Mouse (Mus musculus) left cerebral cortex, postnatal 10 days (tissue): ENCODE data around the gene Gm49358. TPM values are rescaled to one million over a fixed set of nuclear protein-coding genes. Genes with fewer than 3 reads are reported as not detected.

Experiments
- DNase-seq, 2 experiments: peaks; one replicate each; pipeline ENCODE4 v3.0.0; 2021 to 2022; ENCODE audit warnings: low spot score in 2 of 2, mixed read lengths in 1 of 2; ENCODE audit errors: extremely low spot score in 1 of 2
- intact Hi-C: fragments of 180-260 bp; cut with DNase I; formaldehyde crosslinking; loops from one replicate; pipeline ENCODE4 v1.15.1; 2025
- total RNA-seq, 2 experiments: library from RNA; stranded (reverse); gene quantifications; 2 replicates each; pipeline ENCODE4 v1.2.3; 2021

Gm49358 gene
- total RNA-seq, 2 experiments from 2014 or later = 20.2 to 24.7 TPM

- intact Hi-C loops = no loop called here
- DNase-seq = no peak
Observed at GRCm38 (mm10) chr10:86794794-86795535, 31.2 kb downstream of the Gm49358 start.

- intact Hi-C loops = no loop called here
- no peak for DNase-seq
Observed at GRCm38 (mm10) chr10:86796073-86796741, 32.4 kb downstream of the Gm49358 start.

GRCm38 (mm10) chr10:86807362-86807761 is 43.6 kb downstream of the Gm49358 start:
- no peak for DNase-seq
- intact Hi-C loops = no loop called here

GRCm38 (mm10) chr10:86808013-86808758 is 44.4 kb downstream of the Gm49358 start:
- DNase-seq = no peak
- intact Hi-C loops = no loop called here

- no peak for DNase-seq
- intact Hi-C loops = no loop called here
Observed at GRCm38 (mm10) chr10:86810000-86810399, 46.2 kb downstream of the Gm49358 start.

- DNase-seq = no peak
- intact Hi-C loops = no loop called here
Observed at GRCm38 (mm10) chr10:86810612-86811011, 46.8 kb downstream of the Gm49358 start.

GRCm38 (mm10) chr10:86814292-86815131 is 50.7 kb downstream of the Gm49358 start:
- intact Hi-C loops = loop anchor here (5.0 kb wide), 1 partner anchor 32 kb away; no protein-coding TSS in a partner anchor

GRCm38 (mm10) chr10:86815133-86815532 is 51.4 kb downstream of the Gm49358 start:
- intact Hi-C loops = loop anchor here (5.0 kb wide), 1 partner anchor 33 kb away; no protein-coding TSS in a partner anchor
- no peak for DNase-seq

More at GRCm38 (mm10) chr10:86814292-86815131, 50.7 kb downstream of the Gm49358 start:
- no peak for DNase-seq

- intact Hi-C loops = loop anchor here (5.0 kb wide), 1 partner anchor 37 kb away; no protein-coding TSS in a partner anchor
- DNase-seq = no peak
Observed at GRCm38 (mm10) chr10:86819649-86820165, 55.9 kb downstream of the Gm49358 start.

GRCm38 (mm10) chr10:86821014-86821413 is 57.2 kb downstream of the Gm49358 start:
- DNase-seq = no peak
- intact Hi-C loops = no loop called here

- intact Hi-C loops = no loop called here
- DNase-seq = no peak
Observed at GRCm38 (mm10) chr10:86824093-86824492, 60.3 kb downstream of the Gm49358 start.

GRCm38 (mm10) chr10:86824871-86825270 is 61.1 kb downstream of the Gm49358 start:
- DNase-seq = no peak
- intact Hi-C loops = no loop called here

GRCm38 (mm10) chr10:86825871-86826522 is 62.2 kb downstream of the Gm49358 start:
- no peak for DNase-seq
- intact Hi-C loops = no loop called here

- intact Hi-C loops = no loop called here
- no peak for DNase-seq
Observed at GRCm38 (mm10) chr10:86826929-86827328, 63.2 kb downstream of the Gm49358 start.

- DNase-seq = no peak
- intact Hi-C loops = no loop called here
Observed at GRCm38 (mm10) chr10:86828221-86829135, 64.7 kb downstream of the Gm49358 start.

GRCm38 (mm10) chr10:86829515-86829914 is 65.7 kb downstream of the Gm49358 start:
- intact Hi-C loops = no loop called here
- DNase-seq = no peak

- DNase-seq = no peak
- intact Hi-C loops = no loop called here
Observed at GRCm38 (mm10) chr10:86836784-86837183, 73.0 kb downstream of the Gm49358 start.
